Mouse (Mus musculus): ENCODE data around the gene Cpsf4l. TPM values are rescaled to one million over a fixed set of nuclear protein-coding genes. Genes with fewer than 3 reads are reported as not detected.

Gene Cpsf4l
- polyA plus RNA-seq (2012; rRNA removed): 0.06 and 0.08 TPM in 2 replicates

DNA sequence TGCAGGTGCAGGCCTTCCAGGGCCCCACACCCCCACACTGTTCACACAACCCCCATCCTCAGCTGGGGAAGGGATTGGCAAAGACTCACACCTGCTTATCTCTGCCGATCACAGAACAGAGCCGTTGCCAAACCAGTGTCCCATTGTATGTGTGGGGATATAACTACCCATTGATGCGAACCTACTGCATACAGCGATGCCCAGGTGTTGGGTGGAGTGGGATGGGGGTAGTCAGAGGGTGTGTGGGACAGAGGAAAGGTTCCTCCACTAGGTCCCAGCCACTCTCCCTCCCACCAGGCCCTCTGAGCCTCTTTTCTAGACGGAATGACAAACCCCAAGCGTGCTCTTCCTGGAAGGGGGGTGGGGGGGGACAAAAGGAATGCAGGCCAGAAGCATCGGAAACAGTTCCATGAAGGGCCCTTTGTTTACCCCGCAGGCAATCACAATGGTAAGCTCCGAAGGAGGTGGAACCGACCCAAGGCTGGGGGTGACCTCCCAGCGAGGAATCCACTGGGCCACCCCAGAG lies at the start of gene Cpsf4l:
Cpsf4l (minus strand) TSS at position 287 of the 526 bp plus-strand sequence.
- Histone ChIP-seq H3K4me1 (ENCODE audit: control insufficient read depth, insufficient read depth, low read length) (peaks cover 2% of the 10 kb centered on the region; the same call in 1 of the 2 replicates), H3K4me3 (ENCODE audit: insufficient read depth, low read length) (no peak within 1 kb of the TSS), H3K27ac (ENCODE audit: insufficient read depth, low read length) (peak within 1 kb of the TSS; percentile 18; the same call in 1 of the 2 replicates)
- TF ChIP-seq POLR2A (IDR thresholded peaks at IDR 0.05; ENCODE audit: extremely low read depth, insufficient read depth, low read length) (no peak), CTCF (IDR thresholded peaks at IDR 0.05; ENCODE audit: extremely low read depth, insufficient read depth, low read length) (no peak)

DNA sequence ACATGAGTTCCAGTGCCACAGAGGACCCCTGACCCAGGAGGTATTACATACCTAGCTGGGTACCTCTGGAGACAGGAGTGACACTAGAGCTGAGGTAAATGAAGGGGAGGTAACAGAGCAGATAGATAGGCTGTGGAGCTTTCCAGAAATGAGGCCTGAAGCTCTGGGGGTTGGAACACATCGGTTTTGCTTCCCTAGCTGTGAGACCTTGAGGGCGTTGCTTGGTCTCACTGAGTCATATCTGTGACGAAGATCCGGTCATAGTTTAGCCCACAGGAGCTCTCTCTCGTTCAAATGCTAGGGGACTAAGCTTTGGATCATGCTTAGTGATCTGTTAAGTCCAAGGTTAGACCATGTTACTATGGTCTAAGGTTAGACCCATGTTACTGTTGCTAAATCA lies 49.0 kb upstream of the Cpsf4l start:
- no peak overlapping the region for H3K27ac ChIP-seq (ENCODE audit: insufficient read depth, low read length)
- no peak overlapping the region for H3K4me3 ChIP-seq (ENCODE audit: insufficient read depth, low read length)
- TF ChIP-seq CTCF (IDR thresholded peaks at IDR 0.05; ENCODE audit: extremely low read depth, insufficient read depth, low read length) (no peak), POLR2A (IDR thresholded peaks at IDR 0.05; ENCODE audit: extremely low read depth, insufficient read depth, low read length) (no peak)
- no peaks in the 10 kb centered on the region for H3K4me1 ChIP-seq (ENCODE audit: control insufficient read depth, insufficient read depth, low read length)

DNA sequence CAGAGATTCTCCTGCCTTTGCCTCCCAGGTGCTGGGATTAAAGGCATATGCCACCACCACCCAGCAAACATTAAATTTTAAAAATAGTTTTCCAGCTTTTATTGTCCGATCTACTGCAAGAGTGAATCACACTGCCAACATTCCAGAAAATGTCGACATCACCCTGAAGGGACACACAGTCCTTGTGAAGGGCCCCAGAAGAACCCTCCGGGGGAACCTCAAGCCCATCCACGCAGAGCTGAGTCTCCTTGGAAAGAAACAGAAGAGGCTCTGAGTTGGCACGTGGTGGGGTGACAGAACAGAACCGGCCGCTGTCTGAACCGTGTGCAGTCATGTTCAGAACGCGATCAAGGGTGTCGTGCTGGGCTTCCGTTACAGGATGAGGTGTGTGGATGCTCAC lies 46.8 kb upstream of the Cpsf4l start:
- no peak for TF ChIP-seq CTCF (IDR thresholded peaks at IDR 0.05; ENCODE audit: extremely low read depth, insufficient read depth, low read length)
- TF ChIP-seq POLR2A (IDR thresholded peaks at IDR 0.05; ENCODE audit: extremely low read depth, insufficient read depth, low read length): no peak
- no peak overlapping the region for H3K4me3 ChIP-seq (ENCODE audit: insufficient read depth, low read length)
- H3K27ac ChIP-seq (ENCODE audit: insufficient read depth, low read length): no peak overlapping the region
- H3K4me1 ChIP-seq (ENCODE audit: control insufficient read depth, insufficient read depth, low read length): no peaks in the 10 kb centered on the region

DNA sequence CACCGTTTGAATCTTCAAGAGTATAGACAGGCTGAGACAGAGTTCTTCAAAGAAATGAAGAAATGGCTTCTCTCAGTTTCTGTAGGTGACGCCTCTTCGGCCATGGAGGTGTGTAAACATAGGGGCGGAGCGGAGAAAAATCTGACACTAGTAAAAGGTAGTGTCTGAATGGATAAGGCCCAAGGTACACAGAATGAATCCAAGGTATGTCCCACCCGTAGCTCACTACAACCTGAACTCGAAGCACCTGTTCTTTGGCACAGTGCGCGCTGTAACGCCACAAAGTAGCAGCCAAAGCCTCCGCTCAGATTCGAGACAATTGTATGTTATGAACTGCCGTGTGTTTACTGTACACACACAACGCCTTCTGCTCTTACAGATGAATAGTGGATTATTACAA lies 46.1 kb upstream of the Cpsf4l start:
- no peaks in the 10 kb centered on the region for H3K4me1 ChIP-seq (ENCODE audit: control insufficient read depth, insufficient read depth, low read length)
- H3K27ac ChIP-seq (ENCODE audit: insufficient read depth, low read length): no peak overlapping the region
- no peak overlapping the region for H3K4me3 ChIP-seq (ENCODE audit: insufficient read depth, low read length)
- no peak for TF ChIP-seq CTCF (IDR thresholded peaks at IDR 0.05; ENCODE audit: extremely low read depth, insufficient read depth, low read length)
- TF ChIP-seq POLR2A (IDR thresholded peaks at IDR 0.05; ENCODE audit: extremely low read depth, insufficient read depth, low read length): no peak

DNA sequence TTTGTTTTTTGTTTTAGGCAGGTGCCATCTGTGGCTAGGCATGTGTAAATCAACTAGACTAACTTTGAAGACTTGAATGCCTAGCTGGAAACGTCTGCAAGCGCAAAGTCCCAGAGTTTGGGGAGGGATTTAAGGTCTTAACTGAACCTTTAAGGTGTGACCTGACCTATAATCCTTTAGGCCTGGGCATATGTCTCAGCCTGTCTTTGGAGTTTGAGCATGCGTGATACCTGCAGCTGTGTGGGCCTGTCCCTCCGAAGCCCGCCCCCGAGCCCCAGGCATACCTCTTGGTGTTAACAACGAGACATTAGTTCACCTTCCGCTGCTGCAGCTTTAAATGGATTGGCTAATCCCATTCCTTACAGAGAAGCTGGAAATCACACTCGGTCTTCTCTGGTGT lies 45.0 kb upstream of the Cpsf4l start:
- TF ChIP-seq POLR2A (IDR thresholded peaks at IDR 0.05; ENCODE audit: extremely low read depth, insufficient read depth, low read length) (no peak), CTCF (IDR thresholded peaks at IDR 0.05; ENCODE audit: extremely low read depth, insufficient read depth, low read length) (no peak)
- Histone ChIP-seq H3K27ac (ENCODE audit: insufficient read depth, low read length) (no peak overlapping the region), H3K4me1 (ENCODE audit: control insufficient read depth, insufficient read depth, low read length) (no peaks in the 10 kb centered on the region), H3K4me3 (ENCODE audit: insufficient read depth, low read length) (no peak overlapping the region)

DNA sequence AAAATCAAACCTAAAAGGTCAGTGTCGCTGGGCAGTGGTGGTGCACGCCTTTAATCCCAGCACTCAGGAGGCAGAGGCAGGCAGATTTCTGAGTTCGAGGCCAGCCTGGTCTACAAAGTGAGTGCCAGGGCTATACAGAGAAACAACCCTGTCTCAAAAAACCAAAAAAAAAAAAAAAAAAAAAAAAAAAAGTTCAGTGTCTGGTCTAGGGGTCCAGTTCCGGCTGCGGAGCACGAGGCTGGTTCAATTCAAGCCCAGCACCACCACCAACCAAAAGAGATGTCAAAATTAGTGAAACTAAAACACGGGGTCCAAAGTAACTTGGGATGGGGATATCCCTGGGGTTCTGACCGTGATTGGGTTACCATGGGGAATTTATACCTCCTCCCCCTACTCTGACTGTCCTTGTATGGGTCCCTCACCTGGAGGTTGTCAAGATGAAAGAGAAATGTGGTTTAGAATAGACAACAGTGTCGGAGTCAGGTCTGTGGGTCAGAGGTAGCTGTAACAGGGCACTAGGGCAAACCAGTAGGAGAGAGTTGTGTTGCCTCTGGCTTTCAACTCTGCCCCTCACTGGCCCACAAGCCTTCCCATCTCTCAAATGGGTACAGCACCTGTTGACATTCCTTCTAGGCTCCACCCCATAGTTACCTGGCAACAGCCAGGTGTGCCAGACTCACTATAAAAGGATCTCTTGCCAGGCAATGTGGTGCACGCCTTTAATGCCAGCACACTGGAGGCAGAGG lies 43.0 kb upstream of the Cpsf4l start:
- Histone ChIP-seq H3K4me3 (ENCODE audit: insufficient read depth, low read length) (no peak overlapping the region), H3K4me1 (ENCODE audit: control insufficient read depth, insufficient read depth, low read length) (no peaks in the 10 kb centered on the region), H3K27ac (ENCODE audit: insufficient read depth, low read length) (no peak overlapping the region)
- no peak for TF ChIP-seq CTCF (IDR thresholded peaks at IDR 0.05; ENCODE audit: extremely low read depth, insufficient read depth, low read length)
- TF ChIP-seq POLR2A (IDR thresholded peaks at IDR 0.05; ENCODE audit: extremely low read depth, insufficient read depth, low read length): no peak

DNA sequence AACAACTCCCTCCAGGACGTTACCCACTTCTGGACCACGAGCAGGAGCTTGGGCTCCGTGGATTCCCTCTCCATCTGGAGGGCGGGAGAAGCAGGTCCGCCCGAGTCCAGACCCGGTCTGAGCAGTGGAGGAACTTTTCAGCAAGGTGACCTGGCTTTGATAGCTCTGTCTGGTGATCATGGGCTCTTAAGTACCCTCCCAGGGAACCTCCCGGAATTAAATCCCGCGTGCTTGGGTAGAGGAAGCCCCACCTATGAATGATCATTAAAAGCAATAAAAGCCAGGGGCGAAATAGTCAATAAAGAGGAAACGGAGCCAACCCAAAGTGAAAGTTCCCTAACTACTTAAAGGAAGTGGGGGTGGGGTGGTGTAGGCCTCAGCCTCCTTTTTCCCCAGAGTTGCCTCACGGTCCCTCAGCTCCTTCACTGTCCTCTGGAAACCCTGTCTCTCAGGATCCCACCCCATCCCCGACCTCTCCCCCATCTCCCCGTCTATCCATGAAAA lies 42.4 kb upstream of the Cpsf4l start:
- H3K4me3 ChIP-seq (ENCODE audit: insufficient read depth, low read length): peak overlapping the region; percentile 78
- H3K4me1 ChIP-seq (ENCODE audit: control insufficient read depth, insufficient read depth, low read length): no peaks in the 10 kb centered on the region
- H3K27ac ChIP-seq (ENCODE audit: insufficient read depth, low read length): 0 out of 2 replicates have a peak overlapping the region, but pooled peaks have one; percentile 19
- TF ChIP-seq CTCF (IDR thresholded peaks at IDR 0.05; ENCODE audit: extremely low read depth, insufficient read depth, low read length) (no peak), POLR2A (IDR thresholded peaks at IDR 0.05; ENCODE audit: extremely low read depth, insufficient read depth, low read length) (no peak)

DNA sequence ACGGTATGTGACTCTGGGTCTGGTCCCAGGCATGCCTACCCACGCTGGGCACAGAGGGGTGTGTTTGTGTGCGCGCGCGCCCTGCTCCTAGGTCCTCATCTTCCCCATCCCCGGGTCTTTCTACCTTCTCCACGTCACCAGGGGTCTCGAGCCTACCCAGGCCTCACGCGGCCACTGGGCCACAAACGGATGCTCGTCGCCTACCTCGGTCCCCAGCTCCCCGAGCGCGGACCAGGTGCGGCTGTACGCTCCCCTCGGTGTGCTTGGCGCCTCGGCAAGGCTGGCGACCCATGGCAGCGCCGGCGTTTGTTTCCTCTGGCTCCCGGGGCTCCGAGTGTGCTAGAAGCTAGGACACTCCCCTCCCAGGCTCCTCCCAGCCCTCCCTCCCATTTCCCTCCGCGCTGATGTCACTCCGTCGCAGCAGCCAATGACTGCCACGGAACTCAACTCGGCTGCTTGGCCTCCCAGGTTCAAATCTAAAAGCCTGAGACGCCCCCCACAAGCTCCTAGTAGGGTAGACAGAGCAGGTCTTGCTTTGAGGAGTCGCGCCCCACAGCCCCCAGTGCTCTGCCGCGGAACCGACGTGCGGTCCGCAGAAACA lies 41.8 kb upstream of the Cpsf4l start, which contains the start of gene Cdc42ep4:
Cdc42ep4 (minus strand) TSS at position 398 of the 601 bp plus-strand sequence.
- peak within 1 kb of the TSS; percentile 78 for H3K4me3 ChIP-seq (ENCODE audit: insufficient read depth, low read length)
- H3K27ac ChIP-seq (ENCODE audit: insufficient read depth, low read length): peak within 1 kb of the TSS; percentile 90
- H3K4me1 ChIP-seq (ENCODE audit: control insufficient read depth, insufficient read depth, low read length): no peaks in the 10 kb centered on the region
- TF ChIP-seq CTCF (IDR thresholded peaks at IDR 0.05; ENCODE audit: extremely low read depth, insufficient read depth, low read length): no peak
- TF ChIP-seq POLR2A (IDR thresholded peaks at IDR 0.05; ENCODE audit: extremely low read depth, insufficient read depth, low read length): peak; percentile 82; the same call in 1 of the 2 replicates

DNA sequence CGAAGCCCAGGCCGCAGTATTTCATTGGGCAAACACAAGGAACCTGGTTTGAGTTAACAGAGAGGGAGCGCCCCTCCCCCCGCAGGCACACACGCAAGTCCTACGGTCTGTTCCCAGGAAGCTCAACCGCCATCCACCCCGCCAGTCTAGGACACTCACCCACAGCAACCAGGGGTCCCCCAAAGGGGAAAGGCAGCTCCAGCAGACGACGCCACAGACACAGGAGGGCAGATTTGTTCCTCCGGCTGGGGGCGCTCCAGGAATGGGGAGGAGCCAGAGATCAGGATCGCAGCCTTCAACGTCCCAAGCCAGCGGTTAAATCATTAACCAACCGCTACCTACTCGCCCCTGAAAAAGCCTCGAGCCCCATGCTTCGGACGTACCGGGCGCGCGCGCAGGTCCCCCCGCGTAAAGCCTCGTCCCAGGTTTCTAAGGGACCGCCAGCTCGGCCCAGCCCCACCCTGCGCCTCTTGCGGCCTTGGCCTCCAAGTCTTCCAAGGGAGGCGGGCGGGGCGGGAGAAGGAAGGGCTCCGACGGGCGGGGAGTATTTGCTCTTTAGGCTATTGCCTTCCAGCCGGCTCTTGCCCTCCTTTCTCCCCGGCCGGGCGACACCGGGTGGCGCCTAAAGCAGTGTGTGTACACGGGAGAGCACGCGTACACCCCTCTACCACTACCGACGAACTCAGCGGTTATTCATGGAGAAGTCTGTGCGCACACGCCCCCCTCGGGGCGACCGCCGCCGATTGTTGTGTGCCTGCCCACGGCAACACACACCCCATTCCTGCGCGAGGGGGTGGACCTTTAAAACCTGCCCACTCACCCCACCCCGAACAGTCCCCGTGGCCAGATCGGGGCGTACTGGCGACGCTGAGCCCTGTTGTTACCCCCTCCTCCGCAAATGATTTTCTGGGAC lies 41.0 kb upstream of the Cpsf4l start:
- Histone ChIP-seq H3K27ac (ENCODE audit: insufficient read depth, low read length) (peak overlapping the region; percentile 90), H3K4me3 (ENCODE audit: insufficient read depth, low read length) (peak overlapping the region; percentile 78), H3K4me1 (ENCODE audit: control insufficient read depth, insufficient read depth, low read length) (no peaks in the 10 kb centered on the region)
- TF ChIP-seq CTCF (IDR thresholded peaks at IDR 0.05; ENCODE audit: extremely low read depth, insufficient read depth, low read length): 0 out of 2 replicates have a peak, but pooled peaks have one; percentile 18
- TF ChIP-seq POLR2A (IDR thresholded peaks at IDR 0.05; ENCODE audit: extremely low read depth, insufficient read depth, low read length): no peak

Data from cortical plate, adult 2 months (tissue).